Mouse (Mus musculus) thymus, adult 2 months (tissue): ENCODE measurements around the gene Olfr1324.

Experiments
- CTCF ChIP-seq: fragments of 200-500 bp; IDR thresholded peaks from 2 replicates; pipeline ENCODE4 v1.5.1; 2012; ENCODE audit warnings: mild to moderate bottlenecking, control low read depth, low read length, moderate library complexity, borderline replicate concordance; ENCODE audit not compliant: control insufficient read depth, poor library complexity, insufficient read depth; ENCODE audit errors: extremely low read depth
- POLR2A ChIP-seq: fragments of 200-500 bp; IDR thresholded peaks from 2 replicates; pipeline ENCODE4 v1.6.1; 2012; ENCODE audit warnings: mild to moderate bottlenecking, low read length, control low read depth, moderate library complexity; ENCODE audit not compliant: control insufficient read depth, poor library complexity, insufficient read depth; ENCODE audit errors: extremely low read depth

- TF ChIP-seq CTCF (no peak), POLR2A (no peak)
Measured at GRCm38 (mm10) chrX:50442696-50443095, 14.4 kb upstream of the Olfr1324 start.
